Mouse (Mus musculus) kidney, postnatal 0 days (tissue): ENCODE data around the gene BC003965. TPM values are rescaled to one million over a fixed set of nuclear protein-coding genes. Genes with fewer than 3 reads are reported as not detected.
"Not testable (repeated sequence)": the region's sequence is repeated elsewhere in the genome, so short reads cannot be mapped to it uniquely, and the experiment has no call there.

Experiments
- ATAC-seq: fragments of 200-750 bp; cut with Nextera tagmentation; replicated peaks from 2 replicates; pipeline ENCODE4 v1.8.0; 2017; ENCODE audit warnings: low read depth, moderate number of reproducible peaks, moderate TSS enrichment, moderate library complexity; ENCODE audit not compliant: low FRiP score
- DNase-seq: peaks from one replicate; pipeline ENCODE4 v3.0.0-alpha.2; 2016; ENCODE audit warnings: low spot score
- H3K27ac ChIP-seq: fragments of 300-500 bp; sonication (generic); 2 replicates; pipeline ENCODE4 v1.5.1; 2014; ENCODE audit warnings: mild to moderate bottlenecking
- H3K27me3 ChIP-seq: fragments of 300-500 bp; sonication (generic); 2 replicates; pipeline ENCODE4 v1.6.1; 2014; ENCODE audit warnings: low read length, mixed read lengths; ENCODE audit not compliant: insufficient read depth
- H3K36me3 ChIP-seq: fragments of 300-500 bp; sonication (generic); 2 replicates; pipeline ENCODE4 v1.6.1; 2014; ENCODE audit warnings: low read length, mixed read lengths; ENCODE audit not compliant: insufficient read depth
- H3K4me1 ChIP-seq: fragments of 300-500 bp; sonication (generic); replicated peaks from 2 replicates; pipeline ENCODE4 v1.6.1; 2014; ENCODE audit warnings: antibody characterized with exemption, low read length, mixed read lengths; ENCODE audit not compliant: insufficient read depth
- H3K4me2 ChIP-seq: fragments of 300-500 bp; sonication (generic); 2 replicates; pipeline ENCODE4 v1.6.1; 2014; ENCODE audit warnings: mild to moderate bottlenecking, low read length, moderate library complexity, mixed read lengths
- H3K4me3 ChIP-seq: fragments of 300-500 bp; sonication (generic); replicated peaks from 2 replicates; pipeline ENCODE4 v1.5.1; 2014; ENCODE audit warnings: low read depth, low read length
- H3K9ac ChIP-seq: fragments of 300-500 bp; sonication (generic); 2 replicates; pipeline ENCODE4 v1.6.1; 2014; ENCODE audit warnings: low read depth, low read length
- H3K9me3 ChIP-seq: fragments of 300-500 bp; sonication (generic); replicated peaks from 2 replicates; pipeline ENCODE4 v1.6.1; 2016; ENCODE audit warnings: low read length, inconsistent platforms, mixed read lengths
- CTCF ChIP-seq: IDR thresholded peaks from 2 replicates; pipeline ENCODE4 v1.5.1; 2016; ENCODE audit warnings: antibody characterized with exemption, low read depth, mild to moderate bottlenecking, moderate library complexity
- WGBS: fragments of 180-500 bp; shearing (Covaris S2); extraction: QIAGEN DNeasy Blood & Tissue Kit; methylation state at CpG from one replicate; pipeline ENCODE4 v1.1.7; 2014; 5-methylcytosine and 5-hydroxymethylcytosine counted together
- polyA plus RNA-seq: library from polyadenylated mRNA; unstranded; fragments of >200 nt; fragmentation: Nextera tagmentation; extraction: Ambion mirVana; gene quantifications from 2 replicates; pipeline ENCODE4 v1.2.1, GENCODE M21; 2015

Gene BC003965
- polyA plus RNA-seq, 1 experiment from 2014 or later = 32.1 TPM

- DNase-seq (peak; percentile 44), ATAC-seq (peak; percentile 84)
- H3K9me3 ChIP-seq = no peaks in the 10 kb centered on the region
- H3K4me3 ChIP-seq = peak overlapping the region; percentile 29; the same call in 1 of the 2 replicates
- H3K4me1 ChIP-seq = peaks cover 8% of the 10 kb centered on the region; the same call in 1 of the 2 replicates
- H3K4me2 ChIP-seq = peak overlapping the region; percentile 72
- WGBS = 2% methylated on average over 14 of the region's 30 CpGs
- H3K27ac ChIP-seq = 0 out of 2 replicates have a peak overlapping the region, but pooled peaks have one; percentile 25
- no peaks in the 10 kb centered on the region for H3K27me3 ChIP-seq
- peak; percentile 33; the same call in 1 of the 2 replicates for TF ChIP-seq CTCF
- peak overlapping the region; percentile 52; the same call in 1 of the 2 replicates for H3K9ac ChIP-seq
- peaks cover 10% of the 10 kb centered on the region; the same call in 1 of the 2 replicates for H3K36me3 ChIP-seq
Measured at GRCm38 (mm10) chr17:25221821-25222503, 37.6 kb downstream of the BC003965 start.

- H3K4me1 ChIP-seq, H3K27ac ChIP-seq, H3K9me3 ChIP-seq, H3K27me3 ChIP-seq, H3K4me3 ChIP-seq, H3K9ac ChIP-seq, DNase-seq: not testable (repeated sequence)
- peak; percentile 80 for ATAC-seq
- Histone ChIP-seq H3K4me2 (peak overlapping the region; percentile 72), H3K36me3 (peaks cover 14% of the 10 kb centered on the region; the same call in 1 of the 2 replicates)
- 23% methylated on average over 11 of the region's 28 CpGs for WGBS
Measured at GRCm38 (mm10) chr17:25222504-25222940, 38.2 kb downstream of the BC003965 start.

- Histone ChIP-seq H3K9ac (no peak overlapping the region), H3K36me3 (peaks cover 14% of the 10 kb centered on the region; the same call in 1 of the 2 replicates), H3K4me3 (no peak overlapping the region), H3K27ac (no peak overlapping the region), H3K27me3 (no peaks in the 10 kb centered on the region), H3K4me2 (peak overlapping the region; percentile 37), H3K9me3 (no peaks in the 10 kb centered on the region), H3K4me1 (peaks cover 8% of the 10 kb centered on the region; the same call in 1 of the 2 replicates)
- no peak for TF ChIP-seq CTCF
- WGBS = 51% methylated on average over 6 of the region's 6 CpGs
- DNase-seq (no peak), ATAC-seq (no peak)
Measured at GRCm38 (mm10) chr17:25222951-25223601, 38.7 kb downstream of the BC003965 start.

- H3K27ac ChIP-seq = no peak overlapping the region
- WGBS = 87% methylated on average over 7 of the region's 7 CpGs
- no peaks in the 10 kb centered on the region for H3K9me3 ChIP-seq
- DNase-seq = no peak
- H3K9ac ChIP-seq = no peak overlapping the region
- no peak overlapping the region for H3K4me3 ChIP-seq
- H3K27me3 ChIP-seq = no peaks in the 10 kb centered on the region
- peaks cover 8% of the 10 kb centered on the region; the same call in 1 of the 2 replicates for H3K4me1 ChIP-seq
- H3K36me3 ChIP-seq = 0 out of 2 replicates have a peak, but pooled peaks cover 16% of the 10 kb centered on the region
- TF ChIP-seq CTCF = no peak
- H3K4me2 ChIP-seq = no peak overlapping the region
- ATAC-seq = no peak
Measured at GRCm38 (mm10) chr17:25224586-25225222, 40.4 kb downstream of the BC003965 start.

- no peaks in the 10 kb centered on the region for H3K27me3 ChIP-seq
- H3K4me1 ChIP-seq = peaks cover 8% of the 10 kb centered on the region; the same call in 1 of the 2 replicates
- 0 out of 2 replicates have a peak, but pooled peaks cover 16% of the 10 kb centered on the region for H3K36me3 ChIP-seq
- no peak overlapping the region for H3K9ac ChIP-seq
- ATAC-seq = no peak
- no peak overlapping the region for H3K27ac ChIP-seq
- no peak for TF ChIP-seq CTCF
- H3K4me3 ChIP-seq = no peak overlapping the region
- no peak for DNase-seq
- H3K4me2 ChIP-seq = no peak overlapping the region
- no peaks in the 10 kb centered on the region for H3K9me3 ChIP-seq
- 84% methylated on average over 4 of the region's 4 CpGs for WGBS
Measured at GRCm38 (mm10) chr17:25225659-25226058, 41.3 kb downstream of the BC003965 start.

- no peak for TF ChIP-seq CTCF
- no peaks in the 10 kb centered on the region for H3K27me3 ChIP-seq
- DNase-seq (no peak), ATAC-seq (no peak)
- WGBS = 87% methylated on average over 5 of the region's 5 CpGs
- no peak overlapping the region for H3K4me2 ChIP-seq
- no peaks in the 10 kb centered on the region for H3K9me3 ChIP-seq
- H3K9ac ChIP-seq = no peak overlapping the region
- 0 out of 2 replicates have a peak, but pooled peaks cover 16% of the 10 kb centered on the region for H3K36me3 ChIP-seq
- H3K4me3 ChIP-seq = no peak overlapping the region
- H3K27ac ChIP-seq = no peak overlapping the region
- no peaks in the 10 kb centered on the region for H3K4me1 ChIP-seq
Measured at GRCm38 (mm10) chr17:25227991-25228390, 43.6 kb downstream of the BC003965 start.

GRCm38 (mm10) chr17:25230014-25230655 lies 45.8 kb downstream of the BC003965 start:
- H3K36me3 ChIP-seq = peaks cover 24% of the 10 kb centered on the region; the same call in 1 of the 2 replicates
- 72% methylated on average over 12 of the region's 17 CpGs for WGBS
- H3K4me3 ChIP-seq, DNase-seq, H3K27ac ChIP-seq, H3K9ac ChIP-seq, H3K9me3 ChIP-seq, H3K27me3 ChIP-seq, H3K4me2 ChIP-seq, H3K4me1 ChIP-seq: not testable (repeated sequence)
- ATAC-seq = peak; percentile 73
